Mouse (Mus musculus): ENCODE data around the gene Larp1. TPM values are rescaled to one million over a fixed set of nuclear protein-coding genes. Genes with fewer than 3 reads are reported as not detected.

Larp1 gene
- 16.6 and 18.6 TPM in 2 replicates for polyA plus RNA-seq (2015; fragmentation: Nextera tagmentation; extraction: Ambion mirVana)

DNA sequence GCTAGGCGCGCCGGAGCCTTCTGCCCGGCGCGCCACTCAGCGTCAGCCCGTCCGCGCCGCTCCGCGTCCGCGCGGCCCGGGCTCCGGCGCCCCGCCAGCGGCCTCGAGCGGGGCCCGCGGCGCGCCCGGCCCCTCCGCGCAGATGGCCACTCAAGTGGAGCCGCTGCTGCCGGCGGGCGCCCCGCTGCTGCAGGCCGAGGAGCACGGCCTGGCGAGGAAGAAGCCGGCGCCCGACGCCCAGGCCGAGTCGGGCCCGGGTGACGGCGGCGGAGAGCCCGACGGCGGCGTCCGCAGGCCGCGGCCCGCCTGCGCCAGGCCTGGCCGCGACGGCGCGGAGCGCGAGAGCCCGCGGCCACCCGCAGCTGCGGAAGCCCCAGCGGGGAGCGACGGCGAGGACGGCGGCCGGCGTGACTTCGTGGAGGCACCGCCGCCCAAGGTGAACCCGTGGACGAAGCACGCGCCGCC is at the start of gene Larp1:
Larp1 (plus strand) TSS at position 14 of the 465 bp plus-strand sequence.
- Histone ChIP-seq H3K36me3 (no peaks in the 10 kb centered on the region), H3K27me3 (no peaks in the 10 kb centered on the region), H3K9me3 (no peaks in the 10 kb centered on the region), H3K4me1 (peaks cover 28% of the 10 kb centered on the region), H3K4me2 (peak within 1 kb of the TSS; percentile 93), H3K27ac (peak within 1 kb of the TSS; percentile 92), H3K4me3 (peak within 1 kb of the TSS; percentile 100), H3K9ac (peak within 1 kb of the TSS; percentile 97)
- under 1% methylated on average over 44 of the region's 84 CpGs for WGBS
- peak; percentile 2; the same call in 1 of the 2 replicates for ATAC-seq (ENCODE audit: insufficient number of reproducible peaks, low FRiP score, low TSS enrichment, low read depth)

DNA sequence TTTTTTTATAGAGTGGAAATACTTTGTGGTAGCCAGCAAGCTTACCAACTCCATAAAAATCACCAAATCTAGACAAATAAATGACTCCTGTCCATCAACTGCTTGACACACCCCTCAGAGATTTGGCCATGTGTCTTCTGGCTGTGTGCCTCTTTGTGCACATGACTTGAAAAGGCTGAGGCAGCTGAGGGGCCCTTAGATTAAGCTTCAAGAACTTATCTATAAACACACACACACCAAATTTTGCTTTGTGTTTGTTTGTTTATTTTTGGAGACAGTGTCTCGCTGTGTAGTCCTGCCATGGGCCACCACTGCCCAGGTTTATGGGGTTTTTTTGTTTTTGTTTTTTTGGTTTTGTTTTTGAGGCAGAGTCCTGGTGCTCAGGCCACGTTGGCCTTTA is 48.9 kb upstream of the Larp1 start:
- Histone ChIP-seq H3K4me2 (no peak overlapping the region), H3K4me1 (peaks cover 8% of the 10 kb centered on the region), H3K27ac (no peak overlapping the region), H3K36me3 (no peaks in the 10 kb centered on the region), H3K27me3 (no peaks in the 10 kb centered on the region), H3K9me3 (no peaks in the 10 kb centered on the region), H3K9ac (no peak overlapping the region), H3K4me3 (no peak overlapping the region)
- WGBS, result 75% methylated on average over 2 of the region's 2 CpGs
- ATAC-seq (ENCODE audit: insufficient number of reproducible peaks, low FRiP score, low TSS enrichment, low read depth), result no peak

DNA sequence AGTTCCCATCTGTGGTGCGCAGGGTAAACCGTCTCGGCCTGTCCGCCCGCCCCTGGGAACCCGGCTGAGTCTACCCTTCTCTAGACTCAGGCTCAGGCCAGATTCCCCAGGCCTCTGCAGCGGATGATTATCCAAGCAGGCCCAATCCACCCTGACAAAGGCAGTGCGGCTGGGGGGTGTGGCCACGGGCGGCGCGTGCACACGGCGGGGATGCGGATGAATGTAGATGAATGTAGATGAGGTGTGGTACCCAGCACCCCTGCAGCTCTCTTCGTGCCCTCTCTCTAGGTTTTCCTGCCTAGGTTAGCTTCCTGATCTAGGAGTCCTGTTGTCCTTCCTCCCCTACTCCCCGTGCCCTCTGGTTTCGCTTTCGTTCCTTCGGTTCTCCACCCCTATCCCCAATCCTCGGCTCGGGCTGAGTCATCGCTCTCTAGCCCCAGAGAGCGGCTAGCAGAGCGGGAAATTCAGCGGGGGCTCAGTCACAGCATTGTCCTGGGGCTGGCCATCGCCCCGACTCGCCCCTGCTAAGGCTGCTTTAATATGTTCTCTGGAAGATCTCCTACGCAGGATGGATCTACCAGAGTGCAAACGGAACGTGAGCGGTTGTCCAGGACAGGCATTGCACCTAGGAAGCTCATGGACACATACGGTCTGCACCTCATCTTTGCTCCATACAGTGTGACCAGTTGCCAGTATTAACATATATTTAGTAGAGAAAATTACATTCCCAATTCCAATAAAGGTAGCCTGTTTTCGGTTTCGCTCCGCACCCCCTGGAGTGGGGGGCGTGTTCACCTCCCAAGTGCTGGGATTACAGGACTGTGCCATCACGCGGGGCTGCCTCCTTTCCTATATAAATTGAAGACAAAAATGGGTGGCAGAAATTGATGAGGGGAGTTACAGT is 46.2 kb upstream of the Larp1 start:
- Histone ChIP-seq H3K9ac (peak overlapping the region; percentile 51), H3K4me2 (peak overlapping the region; percentile 87), H3K27me3 (no peaks in the 10 kb centered on the region), H3K9me3 (no peaks in the 10 kb centered on the region), H3K27ac (peak overlapping the region; percentile 67), H3K4me1 (peaks cover 8% of the 10 kb centered on the region), H3K4me3 (peak overlapping the region; percentile 52), H3K36me3 (no peaks in the 10 kb centered on the region)
- WGBS, result 2% methylated on average over 40 of the region's 40 CpGs
- ATAC-seq (ENCODE audit: insufficient number of reproducible peaks, low FRiP score, low TSS enrichment, low read depth), result peak; percentile 68

DNA sequence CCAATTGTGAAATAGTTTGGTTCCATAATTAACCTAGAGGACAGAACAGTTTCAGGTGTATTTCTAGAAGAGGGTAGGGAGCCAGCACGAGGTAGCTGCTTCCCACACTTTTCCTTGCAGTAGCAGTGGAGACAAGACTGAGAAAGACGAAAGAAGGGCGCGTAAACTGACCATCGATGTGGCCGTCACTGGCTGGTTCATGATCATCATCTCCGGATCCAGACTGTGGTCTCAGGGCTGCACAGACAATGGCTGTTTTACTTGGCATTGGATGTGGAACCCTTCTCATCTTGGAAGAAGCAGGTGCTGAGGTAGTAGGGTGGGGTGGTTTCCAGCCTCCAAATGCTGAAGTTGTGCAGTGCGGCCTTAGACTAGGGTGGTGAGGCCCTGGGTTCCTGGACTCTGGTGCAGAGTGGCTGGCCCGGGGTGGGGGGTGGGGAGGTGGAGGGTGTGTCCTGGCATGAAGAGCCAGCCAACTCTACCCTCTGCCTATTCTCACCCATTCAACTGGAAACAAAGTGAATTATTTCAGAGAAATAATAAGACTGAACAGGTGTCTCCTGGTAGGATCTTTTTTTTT is 45.5 kb upstream of the Larp1 start:
- peak overlapping the region; percentile 87 for H3K4me2 ChIP-seq
- peaks cover 8% of the 10 kb centered on the region for H3K4me1 ChIP-seq
- H3K9me3 ChIP-seq, result no peaks in the 10 kb centered on the region
- H3K27me3 ChIP-seq, result no peaks in the 10 kb centered on the region
- H3K36me3 ChIP-seq, result no peaks in the 10 kb centered on the region
- peak overlapping the region; percentile 52 for H3K4me3 ChIP-seq
- H3K9ac ChIP-seq, result no peak overlapping the region
- ATAC-seq (ENCODE audit: insufficient number of reproducible peaks, low FRiP score, low TSS enrichment, low read depth), result no peak
- WGBS, result 39% methylated on average over 9 of the region's 9 CpGs
- no peak overlapping the region for H3K27ac ChIP-seq

DNA sequence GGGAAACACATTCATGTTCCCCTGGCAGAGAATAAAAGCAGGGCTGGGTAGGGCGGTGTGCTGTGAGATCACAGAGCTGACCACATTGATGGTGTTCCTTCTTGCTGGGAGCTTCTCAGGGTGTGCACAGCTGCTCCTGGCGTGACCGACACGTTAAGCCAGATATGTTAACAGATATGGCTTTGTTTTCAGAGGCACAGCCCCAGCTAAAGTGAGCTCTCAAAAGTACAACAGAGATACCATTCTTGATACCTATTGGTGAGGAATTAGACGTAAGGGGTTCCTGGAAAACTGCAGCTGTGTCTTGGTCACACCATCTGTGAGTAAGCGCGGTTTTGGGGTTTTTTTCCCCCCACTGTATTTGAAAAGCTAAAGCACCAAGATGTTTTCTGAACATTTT is 42.2 kb upstream of the Larp1 start:
- Histone ChIP-seq H3K27me3 (no peaks in the 10 kb centered on the region), H3K27ac (no peak overlapping the region), H3K9ac (no peak overlapping the region), H3K4me1 (peaks cover 14% of the 10 kb centered on the region), H3K9me3 (no peaks in the 10 kb centered on the region), H3K4me2 (no peak overlapping the region), H3K4me3 (no peak overlapping the region), H3K36me3 (no peaks in the 10 kb centered on the region)
- WGBS, result 76% methylated on average over 7 of the region's 7 CpGs
- ATAC-seq (ENCODE audit: insufficient number of reproducible peaks, low FRiP score, low TSS enrichment, low read depth), result no peak

DNA sequence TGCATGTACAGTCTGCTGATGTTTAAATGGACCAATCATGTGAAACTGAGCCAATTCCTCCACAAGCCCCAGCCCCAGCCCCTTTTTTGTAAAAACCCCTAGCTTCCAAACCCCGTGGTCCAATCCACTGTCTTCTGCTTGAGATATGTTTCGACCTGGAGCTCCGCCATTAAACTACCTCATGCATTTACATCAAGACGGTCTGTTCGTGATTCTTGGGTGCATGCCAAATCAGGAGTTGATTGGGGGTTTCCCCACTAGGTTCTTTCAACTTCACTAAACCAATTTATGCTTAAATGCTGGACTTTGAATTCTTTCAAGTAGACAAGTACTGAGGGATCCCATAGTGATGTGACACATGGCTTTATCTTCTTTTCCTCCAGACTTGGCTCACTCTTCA is 40.6 kb upstream of the Larp1 start:
- ATAC-seq (ENCODE audit: insufficient number of reproducible peaks, low FRiP score, low TSS enrichment, low read depth), result no peak
- H3K9ac ChIP-seq, result no peak overlapping the region
- H3K4me2 ChIP-seq, result no peak overlapping the region
- peaks cover 8% of the 10 kb centered on the region for H3K4me1 ChIP-seq
- WGBS, result 73% methylated on average over 5 of the region's 5 CpGs
- no peaks in the 10 kb centered on the region for H3K9me3 ChIP-seq
- no peak overlapping the region for H3K4me3 ChIP-seq
- no peak overlapping the region for H3K27ac ChIP-seq
- H3K36me3 ChIP-seq, result no peaks in the 10 kb centered on the region
- no peaks in the 10 kb centered on the region for H3K27me3 ChIP-seq

DNA sequence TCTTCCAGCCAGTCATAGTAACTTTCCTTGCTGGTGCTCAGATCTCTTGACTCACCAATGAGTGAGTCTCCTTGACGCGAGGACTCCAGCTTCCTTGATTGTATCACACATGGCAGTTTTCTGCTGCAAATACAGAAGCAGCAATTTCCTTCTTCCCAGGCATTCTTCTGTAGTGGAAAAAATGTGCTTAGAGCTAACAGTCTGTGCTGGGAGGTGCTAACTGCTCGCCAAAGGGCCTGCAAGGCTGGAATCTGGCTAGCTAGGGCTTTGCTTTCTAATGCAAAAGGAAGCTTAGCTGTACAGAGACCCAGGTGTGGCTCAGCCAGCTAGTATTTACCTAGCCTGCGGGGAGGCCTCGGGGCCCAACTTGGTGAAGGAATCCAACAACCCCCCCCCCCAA is 38.3 kb upstream of the Larp1 start:
- Histone ChIP-seq H3K36me3 (no peaks in the 10 kb centered on the region), H3K9me3 (no peaks in the 10 kb centered on the region), H3K27me3 (no peaks in the 10 kb centered on the region), H3K27ac (no peak overlapping the region), H3K9ac (no peak overlapping the region), H3K4me2 (no peak overlapping the region), H3K4me1 (peaks cover 7% of the 10 kb centered on the region; the same call in 1 of the 2 replicates), H3K4me3 (no peak overlapping the region)
- 23% methylated on average over 5 of the region's 5 CpGs for WGBS
- no peak for ATAC-seq (ENCODE audit: insufficient number of reproducible peaks, low FRiP score, low TSS enrichment, low read depth)

DNA sequence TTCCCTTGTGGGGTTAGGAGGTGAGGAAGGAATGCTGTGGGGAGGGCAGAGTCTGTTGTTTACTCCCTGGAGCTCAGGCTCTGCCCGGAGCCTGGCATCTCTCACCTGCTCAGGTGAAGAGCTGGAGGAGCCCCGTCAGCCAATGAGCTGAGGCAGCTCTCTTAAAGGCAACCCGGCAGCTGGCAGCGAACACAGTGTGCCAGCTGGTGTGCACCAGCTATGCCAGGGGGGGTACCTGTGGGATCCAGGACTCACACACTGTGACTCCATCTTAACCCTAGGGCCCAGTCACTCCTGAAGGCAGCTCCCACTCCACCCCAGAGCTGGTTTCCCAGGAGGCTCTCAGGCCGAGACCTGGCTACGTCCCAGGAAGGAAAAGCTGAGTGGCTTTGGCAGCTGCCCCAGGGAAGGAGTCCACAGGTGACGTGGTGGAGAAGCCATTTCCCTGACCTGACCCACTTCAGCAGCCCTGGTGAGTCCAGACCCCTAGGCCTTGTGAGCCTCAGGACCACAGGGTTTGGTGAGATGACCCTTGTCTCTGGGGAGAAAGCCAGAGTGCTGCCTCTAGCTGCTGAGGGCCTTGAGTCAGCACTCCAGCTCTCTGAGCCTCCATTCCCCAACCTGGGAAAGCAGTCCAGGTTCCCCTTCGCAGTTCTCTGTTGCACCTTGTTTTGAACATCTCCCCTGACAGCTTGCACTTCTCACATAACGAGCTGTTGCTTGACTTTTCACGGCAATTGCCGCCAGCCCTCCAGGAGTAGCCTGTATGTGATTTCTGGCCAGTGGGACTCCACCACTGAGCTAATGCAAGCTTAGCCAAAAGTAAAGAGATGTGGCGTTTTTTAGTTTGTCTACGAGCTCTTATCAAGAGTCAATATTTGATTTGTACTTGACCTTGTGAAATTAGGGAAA is 35.6 kb upstream of the Larp1 start:
- WGBS, result 64% methylated on average over 13 of the region's 13 CpGs
- no peak overlapping the region for H3K27ac ChIP-seq
- H3K27me3 ChIP-seq, result no peaks in the 10 kb centered on the region
- peaks cover 7% of the 10 kb centered on the region; the same call in 1 of the 2 replicates for H3K4me1 ChIP-seq
- H3K36me3 ChIP-seq, result no peaks in the 10 kb centered on the region
- no peak for ATAC-seq (ENCODE audit: insufficient number of reproducible peaks, low FRiP score, low TSS enrichment, low read depth)
- no peak overlapping the region for H3K9ac ChIP-seq
- no peaks in the 10 kb centered on the region for H3K9me3 ChIP-seq
- no peak overlapping the region for H3K4me2 ChIP-seq
- H3K4me3 ChIP-seq, result no peak overlapping the region

DNA sequence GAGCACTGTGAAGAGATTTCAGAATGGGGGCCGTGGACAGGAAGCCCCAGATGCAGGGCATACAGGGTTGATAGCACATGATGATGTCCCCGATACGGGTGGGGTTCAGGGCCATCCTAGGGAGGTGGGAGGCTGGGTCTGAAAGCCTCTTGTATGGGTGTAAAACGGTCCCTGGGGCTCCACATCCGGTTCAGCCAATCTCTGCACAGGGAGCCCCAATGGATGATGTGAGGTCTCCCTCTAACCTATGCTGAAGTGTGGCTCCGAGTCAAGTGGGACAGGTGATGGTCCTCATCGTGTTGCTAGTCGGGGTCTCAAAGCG is 35.0 kb upstream of the Larp1 start:
- Histone ChIP-seq H3K36me3 (no peaks in the 10 kb centered on the region), H3K4me2 (no peak overlapping the region), H3K9ac (no peak overlapping the region), H3K4me1 (peaks cover 7% of the 10 kb centered on the region; the same call in 1 of the 2 replicates), H3K9me3 (no peaks in the 10 kb centered on the region), H3K4me3 (no peak overlapping the region), H3K27me3 (no peaks in the 10 kb centered on the region), H3K27ac (no peak overlapping the region)
- no peak for ATAC-seq (ENCODE audit: insufficient number of reproducible peaks, low FRiP score, low TSS enrichment, low read depth)
- WGBS, result 68% methylated on average over 9 of the region's 9 CpGs

DNA sequence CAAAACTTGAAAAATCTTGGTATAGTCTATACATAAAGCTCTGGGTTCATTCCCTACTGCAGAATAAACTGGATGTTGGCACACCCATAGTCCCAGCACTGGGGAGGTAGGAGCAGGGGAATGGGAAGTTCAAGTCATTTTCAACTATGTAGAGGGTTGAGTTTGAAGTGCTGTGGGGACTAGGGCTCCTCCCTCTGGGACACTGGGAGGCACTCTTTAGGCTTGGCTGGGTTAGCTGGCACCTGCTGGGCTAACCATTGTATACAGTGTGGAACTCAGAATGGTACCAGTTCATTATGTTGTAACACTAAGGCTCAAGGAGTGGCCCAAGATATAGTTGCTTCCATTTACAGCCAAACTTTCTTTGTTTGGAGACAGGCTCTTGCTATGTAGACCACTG is 33.0 kb upstream of the Larp1 start:
- H3K9me3 ChIP-seq, result no peaks in the 10 kb centered on the region
- no peaks in the 10 kb centered on the region for H3K36me3 ChIP-seq
- no peak overlapping the region for H3K4me3 ChIP-seq
- H3K27me3 ChIP-seq, result no peaks in the 10 kb centered on the region
- no peak overlapping the region for H3K4me2 ChIP-seq
- 0 out of 2 replicates have a peak, but pooled peaks cover 3% of the 10 kb centered on the region for H3K4me1 ChIP-seq
- no peak overlapping the region for H3K27ac ChIP-seq
- no peak overlapping the region for H3K9ac ChIP-seq
- no peak for ATAC-seq (ENCODE audit: insufficient number of reproducible peaks, low FRiP score, low TSS enrichment, low read depth)

DNA sequence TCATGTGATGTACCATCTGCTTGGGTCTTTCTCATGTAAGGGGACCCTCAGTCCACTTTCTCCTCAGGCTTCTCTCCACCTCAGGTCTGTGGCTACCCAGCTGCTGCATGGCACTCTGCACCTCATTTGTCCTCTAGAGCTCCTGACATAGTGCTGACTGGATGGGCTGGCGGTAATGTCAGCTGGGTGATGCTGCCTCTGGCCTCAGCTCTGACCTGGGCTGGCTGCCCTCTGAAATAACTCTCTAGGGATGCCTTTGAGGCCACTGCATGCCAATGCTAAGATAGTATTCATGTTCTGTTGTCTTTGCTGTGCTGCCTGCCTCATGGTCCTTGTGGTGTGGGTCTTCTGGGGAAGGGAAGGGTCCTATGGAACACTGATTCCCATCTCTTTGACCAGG is 31.2 kb upstream of the Larp1 start:
- no peak overlapping the region for H3K9ac ChIP-seq
- H3K27me3 ChIP-seq, result no peaks in the 10 kb centered on the region
- no peaks in the 10 kb centered on the region for H3K9me3 ChIP-seq
- H3K27ac ChIP-seq, result no peak overlapping the region
- H3K4me3 ChIP-seq, result no peak overlapping the region
- WGBS, result 70% methylated on average over 1 of the region's 1 CpGs
- H3K36me3 ChIP-seq, result no peaks in the 10 kb centered on the region
- no peak overlapping the region for H3K4me2 ChIP-seq
- ATAC-seq (ENCODE audit: insufficient number of reproducible peaks, low FRiP score, low TSS enrichment, low read depth), result no peak
- no peaks in the 10 kb centered on the region for H3K4me1 ChIP-seq

All from limb, embryonic 15.5 days (tissue).